Mouse (Mus musculus) inflammation-experienced regulatory T-cells, adult 6 months (primary cell): Measurements from ENCODE around the gene Pipox. TPM values are rescaled to one million over a fixed set of nuclear protein-coding genes. Genes with fewer than 3 reads are reported as not detected.

ENCODE experiments used
- ATAC-seq: one replicate; pipeline ENCODE4 v1.8.0; 2017
- polyA plus RNA-seq, 3 experiments: library from polyadenylated mRNA; unstranded; fragments of 100-300 nt; shearing (Covaris generic); gene quantifications; one replicate each; pipeline ENCODE4 v1.2.1; 2017

Gene Pipox
- polyA plus RNA-seq, 3 experiments from 2014 or later: 0.43 to 2.7 (median 0.56) TPM

- ATAC-seq: no peak
These were observed 17.8 kb downstream of the Pipox start for GRCm38 (mm10) chr11:77875847-77876759.

- no peak for ATAC-seq
These were observed 18.6 kb downstream of the Pipox start for GRCm38 (mm10) chr11:77875269-77875668.

GRCm38 (mm10) chr11:77874685-77875231 lies 19.1 kb downstream of the Pipox start:
- no peak for ATAC-seq

GRCm38 (mm10) chr11:77873116-77873515 lies 20.8 kb downstream of the Pipox start:
- no peak for ATAC-seq

GRCm38 (mm10) chr11:77872685-77873084 lies 21.2 kb downstream of the Pipox start:
- ATAC-seq: no peak

GRCm38 (mm10) chr11:77872236-77872635 lies 21.7 kb downstream of the Pipox start:
- no peak for ATAC-seq

GRCm38 (mm10) chr11:77871436-77871835 lies 22.5 kb downstream of the Pipox start:
- no peak for ATAC-seq

GRCm38 (mm10) chr11:77867419-77868083 lies 26.3 kb downstream of the Pipox start:
- no peak for ATAC-seq

GRCm38 (mm10) chr11:77864771-77865170 lies 29.1 kb downstream of the Pipox start:
- ATAC-seq: no peak

GRCm38 (mm10) chr11:77862887-77863286 lies 31.0 kb downstream of the Pipox start:
- no peak for ATAC-seq

- ATAC-seq: no peak
These were observed 32.9 kb downstream of the Pipox start for GRCm38 (mm10) chr11:77860947-77861346.

- no peak for ATAC-seq
These were observed 35.3 kb downstream of the Pipox start for GRCm38 (mm10) chr11:77858589-77858988.

- no peak for ATAC-seq
These were observed 36.8 kb downstream of the Pipox start for GRCm38 (mm10) chr11:77857089-77857488.

GRCm38 (mm10) chr11:77855396-77855795 lies 38.5 kb downstream of the Pipox start:
- no peak for ATAC-seq

GRCm38 (mm10) chr11:77854641-77855040 lies 39.3 kb downstream of the Pipox start:
- ATAC-seq: no peak

GRCm38 (mm10) chr11:77852941-77853668 lies 40.8 kb downstream of the Pipox start:
- ATAC-seq: no peak

GRCm38 (mm10) chr11:77852195-77852594 lies 41.7 kb downstream of the Pipox start:
- no peak for ATAC-seq

GRCm38 (mm10) chr11:77851483-77852010 lies 42.3 kb downstream of the Pipox start:
- ATAC-seq: no peak

- ATAC-seq: no peak
These were observed 43.3 kb downstream of the Pipox start for GRCm38 (mm10) chr11:77850401-77851244.

GRCm38 (mm10) chr11:77849151-77849550 lies 44.7 kb downstream of the Pipox start:
- ATAC-seq: no peak

- ATAC-seq: no peak
These were observed 45.8 kb downstream of the Pipox start for GRCm38 (mm10) chr11:77848131-77848530.
